Mouse (Mus musculus) embryo, embryonic 9.5 days (tissue): ENCODE measurements around the gene Cacna1b.

Experiments
- DNase-seq: peaks from one replicate; pipeline ENCODE4 v3.0.0-alpha.2; 2017; ENCODE audit errors: extremely low spot score

The Cacna1b gene

DNA sequence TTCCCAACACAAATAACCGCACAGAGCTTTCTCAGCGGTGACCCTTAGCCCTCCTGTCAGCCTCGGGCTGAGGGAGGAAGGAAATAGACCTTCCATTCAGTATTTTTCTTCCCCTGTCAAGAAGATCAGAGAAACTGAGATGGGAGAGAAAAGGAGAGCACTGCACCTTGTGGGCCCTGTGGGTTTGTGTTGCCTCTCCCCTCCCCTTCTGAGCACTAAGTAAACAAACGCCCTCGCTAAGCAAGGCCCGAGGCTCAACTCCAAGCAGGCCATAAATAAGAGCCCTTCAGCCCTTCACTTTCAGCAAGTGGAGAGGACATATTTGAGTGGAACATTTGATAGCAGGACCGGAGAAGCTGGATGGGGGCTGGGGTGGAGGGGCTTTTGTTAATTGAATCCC is 209.0 kb downstream of the Cacna1b start:
- DNase-seq: peak; percentile 29
